Mouse (Mus musculus) left cerebral cortex, adult 18-20 months (tissue): ENCODE results near the gene Spdl1. TPM values are rescaled to one million over a fixed set of nuclear protein-coding genes. Genes with fewer than 3 reads are reported as not detected.

ENCODE experiments used
- DNase-seq, 2 experiments: peaks; one replicate each; pipeline ENCODE4 v3.0.0; 2021 to 2022; ENCODE audit warnings: low spot score in 2 of 2, mixed read lengths in 1 of 2
- long read RNA-seq, 2 experiments: library from polyadenylated mRNA; stranded (forward); transcript quantifications; one replicate each; pipeline ENCODE4 v2.0.0; 2021
- total RNA-seq, 2 experiments: library from RNA; stranded (reverse); gene quantifications; 2 replicates each; pipeline ENCODE4 v1.2.3; 2021

Spdl1 gene
- under 1 TPM; 0.52 to 0.63 TPM for total RNA-seq
- long read RNA-seq, experiment 1: 0 reads
- long read RNA-seq, experiment 2: 0 reads

DNA sequence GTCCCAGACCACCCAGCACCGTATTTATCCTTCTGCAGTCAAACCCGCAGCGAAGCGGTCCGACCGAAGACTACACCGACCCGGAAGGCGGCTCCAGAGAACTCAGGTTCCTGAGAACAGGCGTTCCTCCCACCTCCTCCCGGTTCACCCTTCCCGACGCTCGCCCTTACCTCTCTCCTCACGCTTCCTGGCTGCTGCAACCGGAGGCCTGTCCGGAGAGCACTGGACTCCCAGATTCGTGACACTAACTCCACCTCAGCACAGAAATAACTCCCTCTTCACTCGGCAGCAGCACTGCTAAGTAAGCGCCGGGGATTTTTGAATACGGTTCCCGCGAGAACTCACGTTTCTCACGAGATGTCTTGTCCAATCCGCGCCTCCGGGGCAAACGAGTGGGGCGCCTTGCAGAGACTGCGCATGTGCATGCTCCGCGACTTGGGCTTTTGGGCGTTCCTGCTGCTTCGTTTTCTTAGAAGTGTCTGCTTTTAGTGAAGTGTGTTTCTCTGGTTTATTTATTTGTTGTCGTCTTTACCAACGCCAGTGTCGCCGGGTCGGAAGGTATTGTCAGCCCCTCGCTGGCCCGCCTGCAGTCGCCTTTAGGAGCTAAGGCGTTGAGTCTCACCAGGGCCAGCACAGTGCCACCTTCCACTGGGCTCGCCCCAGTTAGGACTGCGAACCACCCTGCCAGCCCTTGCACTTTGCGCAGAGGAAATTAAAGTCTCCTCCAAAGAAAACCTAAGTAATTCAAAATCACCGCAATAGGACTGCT, at the start of gene Spdl1:
Spdl1 (minus strand) TSS at position 324 of the 769 bp plus-strand sequence.
- DNase-seq: peak; percentile 96 to 97

DNA sequence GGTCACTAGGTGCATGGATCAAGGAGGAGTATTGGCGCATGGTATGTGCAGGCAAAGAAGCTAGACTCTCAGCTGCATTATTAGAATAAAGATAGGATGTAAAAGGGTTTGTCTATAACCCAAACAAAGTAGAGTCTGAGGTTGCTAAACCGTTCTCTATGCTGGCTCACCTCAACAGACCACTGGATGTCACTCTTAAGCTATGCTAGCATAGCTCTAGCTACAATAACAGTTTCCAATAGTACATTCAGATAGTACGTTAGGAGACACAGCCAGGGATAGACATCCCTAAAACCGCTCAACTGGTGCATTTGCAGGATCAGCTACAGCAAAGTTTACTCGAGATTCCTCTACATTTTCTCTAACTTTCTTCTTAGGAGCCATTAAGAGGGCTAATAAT, 48.1 kb upstream of the Spdl1 start:
- DNase-seq: peak in 1 of 2 experiments; percentile 25

DNA sequence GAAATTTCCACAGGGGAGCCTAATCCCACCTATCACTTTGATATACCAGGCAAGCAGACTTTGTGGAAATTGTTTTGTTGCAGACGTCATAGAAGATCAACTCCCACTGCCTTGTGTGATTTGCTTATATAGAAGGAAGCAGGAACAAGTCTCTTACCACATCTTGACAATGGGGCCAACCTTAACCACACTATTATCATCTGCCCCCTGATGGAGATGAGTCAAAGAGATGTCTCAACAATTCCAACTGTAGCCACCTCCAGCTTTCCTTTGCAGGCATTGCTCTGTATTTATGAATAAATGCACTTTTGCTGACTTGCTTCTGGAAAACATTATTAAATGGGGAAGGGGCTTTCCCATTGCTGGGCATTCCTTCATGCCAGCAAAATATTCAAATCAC, 46.2 kb upstream of the Spdl1 start:
- DNase-seq: no peak

DNA sequence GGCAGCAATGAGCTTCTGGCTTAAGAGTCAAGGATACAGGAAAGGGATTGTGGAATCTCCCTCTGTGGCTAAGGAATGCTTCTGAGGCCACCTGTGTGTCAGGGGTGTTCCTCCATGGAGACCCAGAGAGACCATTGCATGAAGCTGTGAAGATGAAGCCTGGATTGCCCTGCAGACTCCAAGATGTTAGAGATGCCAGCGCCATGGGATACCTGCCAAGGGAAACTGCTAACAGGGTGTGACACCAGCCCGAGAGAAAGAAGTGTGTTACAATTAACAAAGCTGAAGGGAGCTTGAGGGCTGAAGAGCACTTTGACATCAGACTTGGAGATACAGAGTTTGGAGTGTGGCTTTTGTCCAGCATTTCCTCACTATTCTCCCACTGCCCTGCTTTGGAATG, 40.4 kb upstream of the Spdl1 start:
- DNase-seq: no peak

DNA sequence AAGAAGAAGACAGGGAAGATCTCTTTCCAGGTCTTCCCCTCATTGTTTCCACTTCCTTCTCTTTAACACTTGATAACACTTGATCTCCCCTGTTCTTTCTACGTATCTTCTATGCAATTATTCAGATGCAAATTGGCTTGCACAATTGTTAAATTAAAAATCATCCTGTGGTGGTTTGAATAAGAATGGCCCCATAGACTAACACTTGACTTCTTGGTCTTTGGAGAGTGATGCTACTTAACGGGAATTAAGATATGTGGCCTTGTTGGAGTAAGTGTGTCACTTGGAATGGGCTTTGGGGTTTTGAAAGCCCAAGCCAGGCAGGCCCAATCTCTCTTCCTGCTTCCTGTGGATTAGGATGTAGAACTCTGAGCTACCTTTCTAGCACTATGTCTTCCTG, 39.0 kb upstream of the Spdl1 start:
- DNase-seq: no peak

DNA sequence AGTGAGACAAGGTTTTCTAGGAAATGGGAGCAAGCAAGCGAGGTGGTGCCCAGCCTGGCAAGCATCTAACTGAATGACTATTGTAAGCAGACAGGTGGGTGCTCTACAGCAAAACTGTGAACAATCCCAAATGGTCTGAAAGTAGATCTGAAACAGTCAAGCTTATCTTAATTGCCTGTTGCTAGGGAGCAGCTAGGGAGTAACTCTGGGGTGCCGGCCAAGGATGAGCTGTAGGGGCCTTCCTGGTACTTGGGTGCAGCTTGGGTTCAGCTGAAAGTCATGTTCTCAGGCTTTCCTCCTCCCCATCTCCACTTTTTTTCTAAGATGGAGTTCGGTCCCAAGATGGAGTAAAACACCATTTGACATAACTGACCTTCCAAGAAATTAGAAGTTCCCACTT, 38.5 kb upstream of the Spdl1 start:
- DNase-seq: no peak

DNA sequence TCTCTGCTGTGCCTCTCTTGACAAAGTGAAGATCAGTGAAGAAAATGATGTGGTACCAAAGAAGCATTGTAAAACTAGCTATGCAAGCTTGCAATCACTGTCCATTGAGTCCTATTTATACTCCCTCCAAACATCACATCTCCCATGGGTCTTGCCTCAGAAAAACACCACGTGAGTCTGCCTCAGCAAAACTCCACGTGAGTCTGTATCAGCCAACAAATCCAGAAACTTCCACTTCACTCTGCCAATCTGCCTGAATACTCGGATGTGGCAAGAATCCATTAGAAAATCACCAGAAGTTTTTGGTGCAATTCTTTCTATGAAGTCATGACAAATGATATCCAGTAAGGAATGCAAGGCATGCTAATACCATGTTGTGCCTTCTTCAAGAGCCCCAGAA, 38.0 kb upstream of the Spdl1 start:
- DNase-seq: no peak

DNA sequence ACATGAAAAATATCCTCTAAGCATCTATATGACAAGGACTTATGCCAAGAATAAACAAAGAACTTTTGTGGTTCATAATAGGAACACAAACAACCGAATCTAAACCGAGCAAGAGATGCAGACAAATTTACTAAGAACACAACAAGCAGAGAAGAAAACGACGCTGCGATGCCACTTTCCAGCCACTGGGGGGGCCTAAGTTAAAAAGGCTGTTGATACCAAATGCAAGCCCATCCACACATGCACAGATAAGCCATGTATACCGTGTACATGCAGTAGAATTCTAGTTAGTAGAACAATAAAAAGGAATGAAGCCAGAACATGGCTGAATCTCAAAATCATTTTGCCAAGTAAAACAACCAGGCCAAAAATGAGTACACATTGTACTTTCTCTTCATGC, 35.2 kb upstream of the Spdl1 start:
- no peak for DNase-seq

- no peak for DNase-seq
Measured at GRCm38 (mm10) chr11:34865741-34866270, 32.4 kb upstream of the Spdl1 start.

GRCm38 (mm10) chr11:34865181-34865580, 31.7 kb upstream of the Spdl1 start:
- peak; percentile 58 to 72 for DNase-seq

GRCm38 (mm10) chr11:34856652-34857051, 23.2 kb upstream of the Spdl1 start:
- DNase-seq: no peak

DNA sequence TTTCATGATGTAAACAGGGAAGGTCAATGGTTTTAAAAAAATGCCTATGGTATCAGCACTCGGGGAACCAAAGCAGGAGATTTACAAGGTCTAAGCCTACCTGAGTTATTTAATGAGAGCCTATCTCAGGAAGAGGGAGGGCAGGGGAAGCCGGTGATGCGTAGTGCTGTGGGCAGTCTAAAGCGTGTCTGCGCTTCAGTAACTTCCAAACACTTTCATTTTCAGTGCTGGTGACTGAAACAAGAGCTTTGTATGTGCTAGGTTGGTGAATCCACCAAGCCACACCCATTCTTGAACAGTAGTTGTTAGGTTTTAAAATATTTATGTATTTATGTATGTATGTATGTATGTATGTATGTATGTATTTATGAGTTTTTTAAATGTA, 12.8 kb upstream of the Spdl1 start:
- no peak for DNase-seq

- no peak for DNase-seq
Measured at GRCm38 (mm10) chr11:34845567-34846267, 12.3 kb upstream of the Spdl1 start.

GRCm38 (mm10) chr11:34843517-34843916, 10.1 kb upstream of the Spdl1 start:
- no peak for DNase-seq

DNA sequence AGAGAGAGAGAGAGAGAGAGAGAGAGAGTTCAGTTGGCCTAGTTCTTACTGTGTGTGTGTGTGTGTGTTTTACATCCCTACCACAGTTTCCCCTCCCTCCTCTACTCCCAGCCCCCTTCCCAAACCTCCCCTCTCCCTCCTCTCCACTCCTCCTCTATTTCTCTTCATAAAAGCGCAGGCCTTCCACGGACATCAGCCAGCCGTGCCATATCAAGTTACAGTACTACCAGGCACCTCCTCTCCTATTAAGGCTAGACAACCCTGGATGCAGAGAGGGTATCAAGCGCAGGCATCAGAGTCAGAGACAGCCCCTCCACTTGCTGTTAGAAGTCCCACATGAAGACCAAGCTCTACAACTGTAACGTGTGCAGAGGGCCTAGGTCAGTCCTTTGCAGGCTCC, 6.8 kb upstream of the Spdl1 start:
- DNase-seq: no peak

DNA sequence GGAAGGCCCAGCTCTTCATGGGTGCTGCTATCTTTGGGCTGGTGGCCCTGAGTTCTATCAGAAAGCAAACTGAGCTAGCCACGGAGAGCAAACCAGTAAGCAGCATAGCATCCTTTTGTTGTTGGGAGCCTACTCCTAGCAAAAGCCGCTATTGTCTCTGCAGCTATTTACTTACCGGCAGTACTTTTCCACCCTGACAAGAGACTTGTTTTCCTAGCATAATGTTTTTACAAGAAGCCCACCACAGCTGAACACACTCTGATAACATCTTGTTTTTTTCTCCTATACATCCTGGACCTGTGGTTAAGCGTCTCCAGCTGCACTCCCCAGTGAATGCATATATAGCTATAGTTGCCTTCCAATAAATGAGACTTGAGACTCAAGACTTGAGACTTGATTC, 5.6 kb upstream of the Spdl1 start:
- DNase-seq: no peak

GRCm38 (mm10) chr11:34836272-34836671, 2.8 kb upstream of the Spdl1 start:
- DNase-seq: no peak

DNA sequence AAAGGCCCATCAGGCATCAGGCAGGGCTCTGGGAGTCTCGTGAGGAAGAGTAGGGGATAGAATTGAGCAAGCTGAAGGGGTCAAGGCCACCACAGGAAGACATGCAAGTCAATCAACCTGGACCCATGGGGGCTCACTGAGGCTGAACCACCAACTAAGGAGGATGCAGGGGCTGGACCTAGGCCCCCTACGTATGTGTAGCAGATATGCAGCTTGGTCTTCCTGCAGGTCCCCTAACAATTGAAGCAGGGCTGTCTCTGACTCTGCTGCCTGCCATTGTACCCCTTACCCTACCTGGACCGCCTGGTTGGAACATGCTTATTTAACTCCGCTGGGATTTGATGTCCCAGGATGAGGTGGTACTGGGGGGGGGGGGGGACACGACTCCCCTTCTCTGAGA, 763 bp downstream of the Spdl1 start:
- no peak for DNase-seq

GRCm38 (mm10) chr11:34827803-34828202, 5.6 kb downstream of the Spdl1 start:
- DNase-seq: no peak

- DNase-seq: no peak
Measured at GRCm38 (mm10) chr11:34826940-34827339, 6.5 kb downstream of the Spdl1 start.

DNA sequence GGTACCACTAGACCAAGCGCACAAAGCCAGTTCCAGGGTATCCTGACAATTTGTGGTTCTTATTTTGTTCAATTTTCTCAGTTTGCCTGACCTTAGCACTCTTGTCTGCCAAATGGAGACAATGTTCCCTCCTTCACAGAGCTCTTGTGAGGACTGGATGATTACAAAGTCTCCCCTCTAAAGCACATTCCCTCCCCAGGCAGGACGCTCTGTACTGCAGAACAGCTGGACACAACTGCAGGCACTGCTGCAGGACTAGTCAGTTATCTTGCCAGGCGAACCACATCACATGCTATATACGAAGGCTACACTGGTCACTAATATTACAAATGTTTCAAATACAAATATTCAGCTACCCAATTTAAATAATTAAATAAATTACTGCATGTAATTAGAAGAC, 8.7 kb downstream of the Spdl1 start:
- no peak for DNase-seq

DNA sequence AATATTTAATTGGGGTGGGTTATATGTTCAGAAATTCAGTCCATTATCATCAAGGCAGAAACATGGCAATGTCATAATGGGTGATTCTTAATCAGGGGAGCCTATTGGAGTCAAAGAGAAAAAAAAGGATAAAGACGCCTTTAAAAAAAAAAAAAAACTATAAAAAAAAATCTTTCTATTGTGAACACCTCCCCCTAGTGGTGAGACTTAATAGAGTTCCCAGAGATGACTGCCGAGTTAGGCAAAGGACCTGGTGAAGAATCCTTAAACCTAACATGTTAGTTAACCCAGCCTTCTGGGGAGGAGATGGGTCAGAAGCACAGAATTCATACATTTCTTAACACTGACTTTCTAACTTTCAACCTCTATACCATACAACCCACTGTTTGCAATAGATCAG, 18.7 kb downstream of the Spdl1 start:
- no peak for DNase-seq

- no peak for DNase-seq
Measured at GRCm38 (mm10) chr11:34814319-34814718, 19.1 kb downstream of the Spdl1 start.
